ENCODE assay signal across 18 mouse cellular contexts in genomic region chr14:22145863-22146262, GRCm38 (mm10).
"Had no signal": no experiment of that assay in that cellular context is flagged by ENCODE, and none has a peak within 500 bp of the region (broad histone marks: within the 10 kb centered on the region; RNA-seq: fewer than 3 reads in every experiment).

No protein-coding gene starts in this region.

- ATAC-seq: inflammation-experienced regulatory T-cells, adult 6 months; midbrain, embryonic 15.5 days had no signal

- H3K27ac ChIP-seq: hindbrain, embryonic 15.5 days; limb, embryonic 12.5 days; liver, embryonic 15.5 days; lung, embryonic 15.5 days; macrophage; midbrain, embryonic 15.5 days; neural tube, embryonic 13.5 days; stomach, embryonic 15.5 days had no signal

- H3K4me1 ChIP-seq: liver, embryonic 15.5 days; megakaryocyte, embryonic 14.5 days had no signal

- H3K9ac ChIP-seq: hindbrain, embryonic 15.5 days; limb, embryonic 12.5 days; liver, embryonic 15.5 days; lung, embryonic 15.5 days; midbrain, embryonic 15.5 days; neural tube, embryonic 13.5 days; stomach, embryonic 15.5 days had no signal

- H3K27me3 ChIP-seq: hindbrain, embryonic 15.5 days; liver, embryonic 15.5 days; lung, embryonic 15.5 days; megakaryocyte, embryonic 14.5 days; midbrain, embryonic 15.5 days; stomach, embryonic 15.5 days had no signal

- H3K4me2 ChIP-seq: hindbrain, embryonic 15.5 days; limb, embryonic 12.5 days; liver, embryonic 15.5 days; lung, embryonic 15.5 days; midbrain, embryonic 11.5 days; midbrain, embryonic 15.5 days; neural tube, embryonic 13.5 days; stomach, embryonic 15.5 days had no signal

- H3K9me3 ChIP-seq: hindbrain, embryonic 15.5 days; limb, embryonic 12.5 days; liver, embryonic 15.5 days; lung, embryonic 15.5 days; midbrain, embryonic 15.5 days; neural tube, embryonic 13.5 days; stomach, embryonic 15.5 days had no signal

- DNase-seq: kidney, adult 9 months; kidney, postnatal 25 days; layer of hippocampus, adult 9-11 months; layer of hippocampus, postnatal 36 days; liver; right cerebral cortex, postnatal 14 days; thymus, postnatal 36 days had no signal

- H3K36me3 ChIP-seq: hindbrain, embryonic 15.5 days; limb, embryonic 12.5 days; liver, embryonic 15.5 days; lung, embryonic 15.5 days; midbrain, embryonic 15.5 days; neural tube, embryonic 13.5 days; stomach, embryonic 15.5 days had no signal

- H3K4me3 ChIP-seq: hindbrain, embryonic 15.5 days; limb, embryonic 12.5 days; liver, embryonic 15.5 days; lung, embryonic 15.5 days; megakaryocyte, embryonic 14.5 days; midbrain, embryonic 15.5 days; neural tube, embryonic 13.5 days; stomach, embryonic 15.5 days had no signal
